Mouse (Mus musculus): ENCODE results near the gene Zfp423. TPM values are rescaled to one million over a fixed set of nuclear protein-coding genes. Genes with fewer than 3 reads are reported as not detected.

The Zfp423 gene
- polyA plus RNA-seq, 1 experiment: not detected

DNA sequence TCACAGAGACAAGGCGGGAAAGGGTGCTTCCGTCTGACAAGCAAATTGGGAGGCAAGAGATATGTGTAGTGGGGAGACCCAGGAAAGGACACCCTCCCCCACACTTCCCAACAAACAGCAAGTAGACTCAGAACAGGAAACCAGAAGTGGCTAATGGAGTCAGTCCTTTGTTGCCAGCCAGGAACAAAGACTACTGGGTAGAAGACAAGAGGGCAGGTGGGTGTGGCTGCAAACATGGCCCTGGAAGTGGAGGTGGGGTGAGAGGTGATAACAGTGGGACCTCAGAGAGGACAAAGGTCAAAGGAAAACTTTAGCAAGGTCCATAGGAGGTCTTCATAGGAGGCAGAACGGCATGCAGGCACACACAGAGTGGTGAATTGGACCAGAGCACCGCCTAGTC is 265.7 kb downstream of the Zfp423 start:
- TF ChIP-seq CTCF (IDR thresholded peaks at IDR 0.05; ENCODE audit: insufficient read depth, low read depth, low read length) (no peak), POLR2A (IDR thresholded peaks at IDR 0.05; ENCODE audit: insufficient read depth, low read depth, low read length) (no peak)
- H3K27ac ChIP-seq (ENCODE audit: insufficient read depth, low read depth, low read length): no peak overlapping the region
- no peak overlapping the region for H3K4me3 ChIP-seq (ENCODE audit: insufficient read depth, low read depth, low read length)
- 92% methylated on average over 4 of the region's 4 CpGs for WGBS
- peaks cover 24% of the 10 kb centered on the region for H3K4me1 ChIP-seq (ENCODE audit: control insufficient read depth, insufficient read depth, low read length)

- Histone ChIP-seq H3K4me3 (ENCODE audit: insufficient read depth, low read depth, low read length) (no peak overlapping the region), H3K4me1 (ENCODE audit: control insufficient read depth, insufficient read depth, low read length) (peaks cover 27% of the 10 kb centered on the region), H3K27ac (ENCODE audit: insufficient read depth, low read depth, low read length) (no peak overlapping the region)
- whole genome bisulfite sequencing: 42% methylated on average over 28 of the region's 28 CpGs
- no peak for TF ChIP-seq POLR2A (IDR thresholded peaks at IDR 0.05; ENCODE audit: insufficient read depth, low read depth, low read length)
- no peak for TF ChIP-seq CTCF (IDR thresholded peaks at IDR 0.05; ENCODE audit: insufficient read depth, low read depth, low read length)
Observed at GRCm38 (mm10) chr8:87690100-87691095, 269.0 kb downstream of the Zfp423 start.

DNA sequence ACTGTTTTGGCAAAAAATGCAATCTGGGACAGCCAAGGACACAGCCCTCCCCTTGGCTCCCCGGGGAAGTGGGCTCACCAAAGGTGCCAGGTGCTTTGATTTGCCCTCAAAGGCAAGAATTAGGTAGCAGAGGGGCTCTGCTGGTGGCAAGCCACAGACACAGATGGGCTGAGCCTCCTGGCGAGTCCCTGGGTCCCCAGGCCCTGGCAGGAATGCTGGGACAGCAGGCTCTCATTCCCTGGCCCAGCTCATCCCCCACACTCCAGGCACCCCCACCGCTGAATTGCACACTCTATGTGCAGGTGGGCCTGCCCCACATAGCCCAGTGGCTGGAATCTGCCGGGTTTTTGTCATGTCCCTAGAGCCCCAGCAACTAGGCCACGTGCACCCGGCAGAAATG is 270.2 kb downstream of the Zfp423 start:
- TF ChIP-seq CTCF (IDR thresholded peaks at IDR 0.05; ENCODE audit: insufficient read depth, low read depth, low read length) (no peak), POLR2A (IDR thresholded peaks at IDR 0.05; ENCODE audit: insufficient read depth, low read depth, low read length) (no peak)
- no peak overlapping the region for H3K27ac ChIP-seq (ENCODE audit: insufficient read depth, low read depth, low read length)
- WGBS: 83% methylated on average over 6 of the region's 6 CpGs
- H3K4me3 ChIP-seq (ENCODE audit: insufficient read depth, low read depth, low read length): no peak overlapping the region
- H3K4me1 ChIP-seq (ENCODE audit: control insufficient read depth, insufficient read depth, low read length): peaks cover 33% of the 10 kb centered on the region

GRCm38 (mm10) chr8:87688348-87688747 is 271.0 kb downstream of the Zfp423 start:
- no peak overlapping the region for H3K27ac ChIP-seq (ENCODE audit: insufficient read depth, low read depth, low read length)
- 40% methylated on average over 4 of the region's 4 CpGs for WGBS
- peaks cover 33% of the 10 kb centered on the region for H3K4me1 ChIP-seq (ENCODE audit: control insufficient read depth, insufficient read depth, low read length)
- H3K4me3 ChIP-seq (ENCODE audit: insufficient read depth, low read depth, low read length): no peak overlapping the region
- TF ChIP-seq POLR2A (IDR thresholded peaks at IDR 0.05; ENCODE audit: insufficient read depth, low read depth, low read length): no peak
- TF ChIP-seq CTCF (IDR thresholded peaks at IDR 0.05; ENCODE audit: insufficient read depth, low read depth, low read length): no peak

- no peak for TF ChIP-seq CTCF (IDR thresholded peaks at IDR 0.05; ENCODE audit: insufficient read depth, low read depth, low read length)
- TF ChIP-seq POLR2A (IDR thresholded peaks at IDR 0.05; ENCODE audit: insufficient read depth, low read depth, low read length): no peak
- H3K4me1 ChIP-seq (ENCODE audit: control insufficient read depth, insufficient read depth, low read length): peaks cover 35% of the 10 kb centered on the region
- H3K4me3 ChIP-seq (ENCODE audit: insufficient read depth, low read depth, low read length): no peak overlapping the region
- H3K27ac ChIP-seq (ENCODE audit: insufficient read depth, low read depth, low read length): no peak overlapping the region
- WGBS: 48% methylated on average over 10 of the region's 10 CpGs
Observed at GRCm38 (mm10) chr8:87686986-87687698, 272.3 kb downstream of the Zfp423 start.

- Histone ChIP-seq H3K27ac (ENCODE audit: insufficient read depth, low read depth, low read length) (no peak overlapping the region), H3K4me1 (ENCODE audit: control insufficient read depth, insufficient read depth, low read length) (peaks cover 34% of the 10 kb centered on the region), H3K4me3 (ENCODE audit: insufficient read depth, low read depth, low read length) (no peak overlapping the region)
- 70% methylated on average over 3 of the region's 3 CpGs for WGBS
- TF ChIP-seq POLR2A (IDR thresholded peaks at IDR 0.05; ENCODE audit: insufficient read depth, low read depth, low read length): no peak
- TF ChIP-seq CTCF (IDR thresholded peaks at IDR 0.05; ENCODE audit: insufficient read depth, low read depth, low read length): no peak
Observed at GRCm38 (mm10) chr8:87686026-87686425, 273.4 kb downstream of the Zfp423 start.

- 22% methylated on average over 8 of the region's 8 CpGs for WGBS
- H3K4me1 ChIP-seq (ENCODE audit: control insufficient read depth, insufficient read depth, low read length): peaks cover 28% of the 10 kb centered on the region
- H3K4me3 ChIP-seq (ENCODE audit: insufficient read depth, low read depth, low read length): no peak overlapping the region
- no peak for TF ChIP-seq POLR2A (IDR thresholded peaks at IDR 0.05; ENCODE audit: insufficient read depth, low read depth, low read length)
- TF ChIP-seq CTCF (IDR thresholded peaks at IDR 0.05; ENCODE audit: insufficient read depth, low read depth, low read length): no peak
- H3K27ac ChIP-seq (ENCODE audit: insufficient read depth, low read depth, low read length): no peak overlapping the region
Observed at GRCm38 (mm10) chr8:87685392-87685791, 274.0 kb downstream of the Zfp423 start.

GRCm38 (mm10) chr8:87682066-87682465 is 277.3 kb downstream of the Zfp423 start:
- Histone ChIP-seq H3K27ac (ENCODE audit: insufficient read depth, low read depth, low read length) (no peak overlapping the region), H3K4me3 (ENCODE audit: insufficient read depth, low read depth, low read length) (no peak overlapping the region), H3K4me1 (ENCODE audit: control insufficient read depth, insufficient read depth, low read length) (peaks cover 11% of the 10 kb centered on the region)
- TF ChIP-seq CTCF (IDR thresholded peaks at IDR 0.05; ENCODE audit: insufficient read depth, low read depth, low read length) (no peak), POLR2A (IDR thresholded peaks at IDR 0.05; ENCODE audit: insufficient read depth, low read depth, low read length) (no peak)
- 91% methylated on average over 3 of the region's 3 CpGs for WGBS

DNA sequence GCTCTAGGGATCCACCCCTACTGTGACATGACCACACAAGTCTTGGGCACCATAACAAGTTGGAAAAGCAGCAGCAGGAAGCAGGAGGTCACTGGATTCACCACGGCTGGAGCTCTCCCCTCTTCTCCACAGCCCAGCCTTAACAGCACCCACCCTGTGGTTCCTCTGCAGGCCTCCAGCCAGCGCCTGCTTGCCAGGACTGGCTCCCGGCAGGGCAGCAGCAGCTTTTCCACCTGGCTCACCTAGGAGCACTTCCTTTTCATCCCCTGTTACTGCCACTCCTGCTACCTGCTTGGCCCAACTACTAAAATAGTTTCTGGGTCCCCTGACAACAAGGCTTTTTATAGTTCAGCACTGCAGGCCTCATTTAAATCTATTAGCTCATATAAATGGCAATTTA is 279.4 kb downstream of the Zfp423 start:
- no peak for TF ChIP-seq CTCF (IDR thresholded peaks at IDR 0.05; ENCODE audit: insufficient read depth, low read depth, low read length)
- no peak for TF ChIP-seq POLR2A (IDR thresholded peaks at IDR 0.05; ENCODE audit: insufficient read depth, low read depth, low read length)
- no peak overlapping the region for H3K27ac ChIP-seq (ENCODE audit: insufficient read depth, low read depth, low read length)
- H3K4me1 ChIP-seq (ENCODE audit: control insufficient read depth, insufficient read depth, low read length): peaks cover 5% of the 10 kb centered on the region
- no peak overlapping the region for H3K4me3 ChIP-seq (ENCODE audit: insufficient read depth, low read depth, low read length)
- WGBS: 71% methylated on average over 3 of the region's 3 CpGs
